In the genomic region with DNA sequence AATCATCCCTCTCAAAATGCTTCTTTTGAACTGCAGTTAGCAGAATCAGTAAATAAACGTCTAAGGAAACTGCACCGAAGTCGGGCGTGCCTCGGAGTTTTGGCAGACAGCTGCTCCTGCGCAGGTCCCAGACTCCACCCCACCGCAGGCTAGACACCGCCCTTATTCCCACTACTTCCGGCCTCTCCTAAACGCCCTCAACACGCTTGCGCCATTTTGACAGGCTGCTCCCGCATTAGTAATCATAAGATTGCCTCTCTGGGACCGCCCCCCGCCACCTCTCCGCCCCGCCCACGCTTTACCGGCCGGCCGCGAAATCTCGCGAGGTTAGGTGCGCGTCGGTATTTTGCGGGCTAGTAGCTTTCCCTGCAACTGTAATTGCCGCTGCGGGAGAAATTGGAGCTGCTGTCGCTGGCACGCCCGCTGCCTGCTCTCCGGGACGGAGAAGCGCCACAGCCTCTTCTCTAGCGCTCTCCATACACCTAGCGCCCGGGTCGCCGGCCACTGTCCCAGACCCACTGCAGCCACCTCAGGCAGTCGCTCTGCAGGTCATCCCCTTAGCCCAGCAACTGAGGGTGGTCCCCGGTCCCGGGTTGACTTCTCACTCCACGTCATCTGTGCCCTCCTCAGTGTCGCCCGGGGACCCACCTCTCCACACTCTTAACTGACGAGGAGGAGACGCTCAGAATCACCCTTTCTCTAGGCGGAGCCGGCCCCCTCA, we compare ENCODE assay signal across 8 mouse cellular contexts. TPM values are rescaled to one million over a fixed set of nuclear protein-coding genes. Genes with fewer than 3 reads are reported as not detected.
DNase-seq lines count a peak whose midpoint lies in the region; ATAC-seq and TF ChIP-seq lines count a peak whose summit lies in the region.

A gene (plus strand): TSS at position 330 of the 721 bp plus-strand sequence.

- H3K4me2 ChIP-seq in forebrain, embryonic 12.5 days = peak within 1 kb of the TSS; percentile 55
- peak within 1 kb of the TSS; percentile 70 for H3K4me2 ChIP-seq in heart, postnatal 0 days (ENCODE audit: low read depth, low read length)
- peak within 1 kb of the TSS; percentile 64 for H3K4me2 ChIP-seq in liver, embryonic 16.5 days (ENCODE audit: low read depth, low read length)
- H3K4me2 ChIP-seq in neural tube, embryonic 13.5 days = peak within 1 kb of the TSS; percentile 58

- TF ChIP-seq CTCF in E14TG2a.4 (conservative IDR thresholded peaks at IDR 0.05; ENCODE audit: low read length) = no peak
- TF ChIP-seq CTCF in heart, postnatal 0 days (IDR thresholded peaks at IDR 0.05; ENCODE audit: low read depth) = no peak
- no peak for TF ChIP-seq CTCF in testis, adult 2 months (IDR thresholded peaks at IDR 0.05; ENCODE audit: control insufficient read depth, insufficient read depth, insufficient replicate concordance, low read depth, low read length)

- H3K4me3 ChIP-seq in E14TG2a.4 (replicated peaks; ENCODE audit: low read length) = peak within 1 kb of the TSS; percentile 85
- H3K4me3 ChIP-seq in forebrain, embryonic 12.5 days (replicated peaks) = peak within 1 kb of the TSS; percentile 56
- H3K4me3 ChIP-seq in heart, postnatal 0 days (ENCODE audit: low read depth, low read length) = peak within 1 kb of the TSS; percentile 70
- peak within 1 kb of the TSS; percentile 75 for H3K4me3 ChIP-seq in liver, embryonic 16.5 days (ENCODE audit: low read depth, low read length)
- H3K4me3 ChIP-seq in neural tube, embryonic 13.5 days = peak within 1 kb of the TSS; percentile 58
- H3K4me3 ChIP-seq in testis, adult 2 months (ENCODE audit: control insufficient read depth, low read depth, low read length) = peak within 1 kb of the TSS; percentile 89

- DNase-seq in c-Kit-positive CD71-positive TER-119-positive erythroid progenitor cells, embryonic 14.5 days (ENCODE audit: low spot score) = peak; percentile 85
- peak; percentile 92 for DNase-seq in heart, postnatal 0 days (ENCODE audit: low spot score)
- peak; percentile 94 to 96 for DNase-seq in kidney, postnatal 4 days

- peak; percentile 57; the same call in 1 of the 2 replicates for TF ChIP-seq POLR2A in testis, adult 2 months (IDR thresholded peaks at IDR 0.05; ENCODE audit: control insufficient read depth, low read depth, low read length)

- WGBS in forebrain, embryonic 12.5 days = 7% methylated on average over 50 of the region's 51 CpGs
- WGBS in heart, postnatal 0 days = 5% methylated on average over 51 of the region's 51 CpGs
- 7% methylated on average over 51 of the region's 51 CpGs for WGBS in liver, embryonic 16.5 days (ENCODE audit: insufficient replicate concordance)
- WGBS in neural tube, embryonic 13.5 days = 7% methylated on average over 49 of the region's 51 CpGs

- no peaks in the 10 kb centered on the region for H3K36me3 ChIP-seq in E14TG2a.4 (ENCODE audit: insufficient read depth, low read length)
- H3K36me3 ChIP-seq in forebrain, embryonic 12.5 days (replicated peaks) = no peaks in the 10 kb centered on the region
- no peaks in the 10 kb centered on the region for H3K36me3 ChIP-seq in heart, postnatal 0 days (replicated peaks; ENCODE audit: control insufficient read depth, insufficient read depth, low read length)
- H3K36me3 ChIP-seq in liver, embryonic 16.5 days (ENCODE audit: control insufficient read depth, insufficient read depth) = no peaks in the 10 kb centered on the region
- no peaks in the 10 kb centered on the region for H3K36me3 ChIP-seq in neural tube, embryonic 13.5 days
- no peaks in the 10 kb centered on the region for H3K36me3 ChIP-seq in testis, adult 2 months (ENCODE audit: control insufficient read depth, insufficient read depth, low read length)

- H3K27ac ChIP-seq in forebrain, embryonic 12.5 days = peak within 1 kb of the TSS; percentile 85
- H3K27ac ChIP-seq in heart, postnatal 0 days (ENCODE audit: low read depth) = peak within 1 kb of the TSS; percentile 90
- peak within 1 kb of the TSS; percentile 97 for H3K27ac ChIP-seq in liver, embryonic 16.5 days (ENCODE audit: low read length)
- peak within 1 kb of the TSS; percentile 88 for H3K27ac ChIP-seq in neural tube, embryonic 13.5 days (replicated peaks)
- H3K27ac ChIP-seq in testis, adult 2 months (ENCODE audit: control insufficient read depth, insufficient read depth, low read depth, low read length) = peak within 1 kb of the TSS; percentile 93

- no peaks in the 10 kb centered on the region for H3K9me3 ChIP-seq in E14TG2a.4 (ENCODE audit: low read length)
- H3K9me3 ChIP-seq in forebrain, embryonic 12.5 days = no peaks in the 10 kb centered on the region
- H3K9me3 ChIP-seq in heart, postnatal 0 days (replicated peaks; ENCODE audit: control insufficient read depth, low read length) = no peaks in the 10 kb centered on the region
- H3K9me3 ChIP-seq in liver, embryonic 16.5 days (replicated peaks; ENCODE audit: control insufficient read depth, low read length) = no peaks in the 10 kb centered on the region
- no peaks in the 10 kb centered on the region for H3K9me3 ChIP-seq in neural tube, embryonic 13.5 days

- ATAC-seq in forebrain, embryonic 12.5 days (ENCODE audit: low FRiP score) = peak; percentile 99
- ATAC-seq in heart, postnatal 0 days (ENCODE audit: insufficient read depth, low read depth) = peak; percentile 100
- peak; percentile 99 for ATAC-seq in liver, embryonic 16.5 days (ENCODE audit: low read depth)
- ATAC-seq in neural tube, embryonic 13.5 days (ENCODE audit: low read depth) = peak; percentile 100

- TF ChIP-seq EP300 in heart, postnatal 0 days (IDR thresholded peaks at IDR 0.05; ENCODE audit: low read depth) = peak; percentile 62; the same call in 1 of the 2 replicates

- peak within 1 kb of the TSS; percentile 53 for H3K9ac ChIP-seq in forebrain, embryonic 12.5 days
- peak within 1 kb of the TSS; percentile 63 for H3K9ac ChIP-seq in heart, postnatal 0 days (replicated peaks; ENCODE audit: low read depth, low read length)
- H3K9ac ChIP-seq in liver, embryonic 16.5 days (ENCODE audit: low read depth, low read length) = peak within 1 kb of the TSS; percentile 79
- peak within 1 kb of the TSS; percentile 77 for H3K9ac ChIP-seq in neural tube, embryonic 13.5 days

- no peaks in the 10 kb centered on the region for H3K27me3 ChIP-seq in E14TG2a.4 (ENCODE audit: insufficient read depth, low read length)
- H3K27me3 ChIP-seq in forebrain, embryonic 12.5 days = no peaks in the 10 kb centered on the region
- H3K27me3 ChIP-seq in heart, postnatal 0 days (ENCODE audit: control insufficient read depth, insufficient read depth, low read length) = no peaks in the 10 kb centered on the region
- no peaks in the 10 kb centered on the region for H3K27me3 ChIP-seq in liver, embryonic 16.5 days (ENCODE audit: control insufficient read depth, insufficient read depth, low read depth, low read length)
- no peaks in the 10 kb centered on the region for H3K27me3 ChIP-seq in neural tube, embryonic 13.5 days
- H3K27me3 ChIP-seq in testis, adult 2 months (ENCODE audit: control insufficient read depth, insufficient read depth, low read length) = no peaks in the 10 kb centered on the region

- H3K4me1 ChIP-seq in E14TG2a.4 (replicated peaks; ENCODE audit: low read depth, low read length) = no peaks in the 10 kb centered on the region
- H3K4me1 ChIP-seq in forebrain, embryonic 12.5 days = no peaks in the 10 kb centered on the region
- no peaks in the 10 kb centered on the region for H3K4me1 ChIP-seq in heart, postnatal 0 days (ENCODE audit: control insufficient read depth, insufficient read depth)
- no peaks in the 10 kb centered on the region; the same call in 1 of the 2 replicates for H3K4me1 ChIP-seq in liver, embryonic 16.5 days (ENCODE audit: control insufficient read depth, low read depth, low read length)
- no peaks in the 10 kb centered on the region; the same call in 1 of the 2 replicates for H3K4me1 ChIP-seq in neural tube, embryonic 13.5 days (replicated peaks)
- no peaks in the 10 kb centered on the region for H3K4me1 ChIP-seq in testis, adult 2 months (ENCODE audit: control insufficient read depth, insufficient read depth, low read length)

RNA-seq across cellular contexts. Expression of the gene that starts here (rescaled TPM):
- 9.5 and 11.1 TPM in 2 replicates for polyA plus RNA-seq in forebrain, embryonic 12.5 days (2016; fragmentation: Nextera tagmentation; extraction: Ambion mirVana)
- total RNA-seq in heart, postnatal 0 days (2014; rRNA removed; ENCODE audit: low replicate concordance) = 6.0 and 9.1 TPM in 2 replicates
- polyA plus RNA-seq in heart, postnatal 0 days (2015; fragmentation: Nextera tagmentation; extraction: Ambion mirVana) = 9.5 and 9.9 TPM in 2 replicates
- 4.7 and 5.5 TPM in 2 replicates for polyA plus RNA-seq in liver, embryonic 16.5 days (2015; fragmentation: Nextera tagmentation; extraction: Ambion mirVana)
- polyA plus RNA-seq in neural tube, embryonic 13.5 days (2015; fragmentation: Nextera tagmentation; extraction: Ambion mirVana) = 14.4 and 16.5 TPM in 2 replicates
- 0.40 and 0.74 TPM in 2 replicates for polyA plus RNA-seq in testis, adult 2 months (2012; rRNA removed)

Comparison
In these comparisons a context has a peak if more than half of its experiments do, and no peak if none do; other contexts are left out.
1. Peak in every context shown above with its lines: DNase-seq, ATAC-seq, H3K4me3 ChIP-seq and H3K27ac ChIP-seq.